Mouse (Mus musculus) bone marrow, adult 2 months (tissue): ENCODE measurements around the gene Pla2g16. TPM values are rescaled to one million over a fixed set of nuclear protein-coding genes. Genes with fewer than 3 reads are reported as not detected.

ENCODE experiments used
- H3K27ac ChIP-seq: fragments of 200-500 bp; 2 replicates; pipeline ENCODE4 v1.5.1; 2012; ENCODE audit warnings: low read depth, mild to moderate bottlenecking, control low read depth, inconsistent platforms, low read length; ENCODE audit not compliant: control insufficient read depth, poor library complexity, insufficient read depth
- H3K4me1 ChIP-seq: fragments of 200-500 bp; 2 replicates; pipeline ENCODE4 v1.6.1; 2011; ENCODE audit warnings: low read length; ENCODE audit not compliant: control insufficient read depth, insufficient read depth
- H3K4me3 ChIP-seq: fragments of 200-500 bp; replicated peaks from 2 replicates; pipeline ENCODE3; 2011; ENCODE audit warnings: mild to moderate bottlenecking, low read depth, low read length, control low read depth; ENCODE audit not compliant: control insufficient read depth
- CTCF ChIP-seq: fragments of 200-500 bp; IDR thresholded peaks from 2 replicates; pipeline ENCODE4 v1.5.1; 2011; ENCODE audit warnings: low read length, control low read depth; ENCODE audit not compliant: control insufficient read depth, insufficient read depth
- POLR2A ChIP-seq: fragments of 200-500 bp; IDR thresholded peaks from 2 replicates; pipeline ENCODE4 v1.6.1; 2011; ENCODE audit warnings: low read depth, mild to moderate bottlenecking, control low read depth, low read length, borderline replicate concordance; ENCODE audit not compliant: control insufficient read depth
- WGBS: fragments of 180-500 bp; shearing (Covaris S2); methylation state at CpG from one replicate; pipeline ENCODE4 v1.1.7; 2018; 5-methylcytosine and 5-hydroxymethylcytosine counted together
- polyA plus RNA-seq: library from polyadenylated mRNA; stranded (reverse); fragments of >200 nt; gene quantifications from 2 replicates; pipeline ENCODE4 v1.2.4, GENCODE M21; 2011; ENCODE audit warnings: low replicate concordance; ENCODE audit not compliant: missing spikeins, insufficient read depth, insufficient read length

Gene Pla2g16
- polyA plus RNA-seq, 1 experiment, result 23.4 TPM

- 86% methylated on average over 1 of the region's 1 CpGs for WGBS
- H3K27ac ChIP-seq, result no peak overlapping the region
- no peak overlapping the region for H3K4me3 ChIP-seq
- TF ChIP-seq CTCF (no peak), POLR2A (no peak)
- H3K4me1 ChIP-seq, result no peaks in the 10 kb centered on the region; the same call in 1 of the 2 replicates
These were observed 18.9 kb downstream of the Pla2g16 start for GRCm38 (mm10) chr19:7576180-7576579.

DNA sequence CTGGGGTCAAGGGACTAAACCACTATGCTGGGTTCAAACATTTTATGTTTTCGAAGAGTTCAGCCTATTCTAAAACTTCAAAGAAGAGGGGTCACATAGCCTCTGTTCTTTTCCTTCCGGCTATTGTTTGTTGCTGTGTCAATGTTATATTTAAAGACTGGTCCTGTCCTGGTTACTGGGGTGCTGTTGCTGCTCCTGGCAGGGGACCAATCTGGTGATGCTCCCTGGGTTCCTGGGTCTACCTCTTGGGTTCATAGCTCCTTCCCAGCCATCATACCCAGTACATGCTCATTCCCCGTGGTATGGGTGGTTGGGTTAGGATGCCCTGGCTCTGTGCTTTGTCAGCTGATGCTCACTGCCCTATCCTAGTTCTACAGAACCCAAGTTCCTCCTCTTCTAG is 20.5 kb downstream of the Pla2g16 start:
- H3K4me3 ChIP-seq, result no peak overlapping the region

GRCm38 (mm10) chr19:7581042-7581441 is 23.8 kb downstream of the Pla2g16 start:
- TF ChIP-seq POLR2A (no peak), CTCF (no peak)
- WGBS, result 19% methylated on average over 5 of the region's 5 CpGs
- Histone ChIP-seq H3K27ac (no peak overlapping the region), H3K4me3 (no peak overlapping the region), H3K4me1 (no peaks in the 10 kb centered on the region; the same call in 1 of the 2 replicates)

More for the DNA sequence above, 20.5 kb downstream of the Pla2g16 start:
- WGBS, result 85% methylated on average over 3 of the region's 3 CpGs
- H3K27ac ChIP-seq, result no peak overlapping the region
- no peaks in the 10 kb centered on the region; the same call in 1 of the 2 replicates for H3K4me1 ChIP-seq
- TF ChIP-seq CTCF (no peak), POLR2A (no peak)

- no peak overlapping the region for H3K27ac ChIP-seq
- 68% methylated on average over 7 of the region's 7 CpGs for WGBS
- H3K4me1 ChIP-seq, result no peaks in the 10 kb centered on the region; the same call in 1 of the 2 replicates
- H3K4me3 ChIP-seq, result no peak overlapping the region
- TF ChIP-seq CTCF (no peak), POLR2A (no peak)
These were observed 25.8 kb downstream of the Pla2g16 start for GRCm38 (mm10) chr19:7583101-7583500.

DNA sequence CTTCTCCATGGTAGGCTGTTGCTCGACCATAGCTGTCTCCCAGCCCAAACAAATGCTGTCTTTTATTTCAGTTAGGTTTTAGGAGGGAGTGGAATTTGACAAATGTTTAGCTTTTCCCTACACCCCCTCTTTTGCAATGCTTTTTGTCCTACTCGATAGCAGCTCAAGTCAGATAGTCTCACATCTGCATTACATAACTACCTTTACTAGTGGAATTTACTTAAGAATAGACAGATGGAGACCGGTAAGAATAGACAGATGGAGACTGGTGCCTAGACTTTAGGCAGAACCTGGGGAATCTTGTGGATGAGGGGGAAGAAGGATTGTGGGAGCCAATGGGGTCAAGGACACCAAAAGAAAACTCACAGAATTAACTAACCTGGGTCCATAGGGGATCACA is 26.3 kb downstream of the Pla2g16 start:
- Histone ChIP-seq H3K4me1 (no peaks in the 10 kb centered on the region; the same call in 1 of the 2 replicates), H3K27ac (no peak overlapping the region), H3K4me3 (no peak overlapping the region)
- TF ChIP-seq CTCF (no peak), POLR2A (no peak)
- 88% methylated on average over 3 of the region's 3 CpGs for WGBS

DNA sequence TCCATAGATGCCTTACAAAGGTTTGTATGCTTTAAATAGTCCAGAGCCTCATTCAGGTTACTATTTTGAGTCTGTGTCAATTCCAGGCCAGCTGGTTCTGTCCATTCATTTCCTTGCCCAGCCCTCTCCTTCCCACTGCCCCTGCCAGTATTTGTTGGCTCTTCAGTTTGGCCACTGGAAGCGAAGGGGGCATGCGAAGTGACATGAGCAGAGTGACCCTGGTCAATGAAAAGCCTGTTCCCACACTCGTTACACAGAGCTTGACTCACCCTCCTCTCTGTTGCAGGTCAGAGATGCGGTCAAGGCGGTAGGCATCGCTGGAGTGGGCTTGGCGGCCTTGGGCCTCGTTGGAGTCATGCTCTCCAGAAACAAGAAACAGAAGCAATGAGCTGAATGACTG is 28.0 kb downstream of the Pla2g16 start:
- Histone ChIP-seq H3K4me3 (no peak overlapping the region), H3K4me1 (no peaks in the 10 kb centered on the region; the same call in 1 of the 2 replicates), H3K27ac (no peak overlapping the region)
- WGBS, result 92% methylated on average over 8 of the region's 8 CpGs
- TF ChIP-seq CTCF (no peak), POLR2A (no peak)

DNA sequence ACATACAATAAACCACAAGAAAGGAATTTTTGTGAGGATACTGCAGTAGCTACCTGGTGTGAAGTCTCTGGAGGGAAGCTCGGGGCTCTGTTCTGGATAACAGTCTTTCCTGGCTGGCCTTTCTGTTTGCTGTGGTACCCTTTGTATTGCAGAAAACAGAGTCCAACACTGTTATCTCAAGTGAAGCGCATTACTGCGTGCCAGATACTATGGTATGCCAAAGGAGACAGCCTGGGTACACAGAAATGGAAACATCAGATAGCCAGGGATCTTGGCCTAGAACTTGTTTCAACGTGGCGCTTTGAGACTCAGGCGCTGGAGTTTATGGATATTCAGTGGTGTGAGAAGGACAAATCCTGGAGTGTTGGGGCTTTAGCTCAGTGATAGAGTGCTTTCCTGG is 28.5 kb downstream of the Pla2g16 start:
- WGBS, result 94% methylated on average over 6 of the region's 6 CpGs
- no peak overlapping the region for H3K27ac ChIP-seq
- H3K4me3 ChIP-seq, result no peak overlapping the region
- TF ChIP-seq POLR2A (no peak), CTCF (no peak)
- no peaks in the 10 kb centered on the region for H3K4me1 ChIP-seq

DNA sequence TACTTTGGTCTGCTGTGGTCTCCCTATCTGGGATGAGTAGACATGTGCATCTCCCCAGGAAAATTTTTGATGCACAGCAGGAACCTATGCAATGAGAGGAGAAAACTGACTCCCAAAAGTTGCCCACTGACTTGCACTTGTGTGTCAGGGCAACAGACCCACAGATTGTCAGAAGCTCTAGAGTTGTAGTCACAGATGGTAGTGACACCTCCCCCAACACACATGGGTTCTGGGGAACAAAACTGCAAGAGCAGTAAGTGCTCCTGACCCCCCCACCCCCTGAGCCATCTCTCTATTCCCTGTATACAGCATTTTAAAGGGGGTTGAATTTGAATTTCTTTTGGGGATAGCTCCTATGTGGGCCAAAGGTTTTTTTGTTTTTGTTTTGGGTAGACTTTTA is 33.5 kb downstream of the Pla2g16 start:
- Histone ChIP-seq H3K4me1 (no peaks in the 10 kb centered on the region), H3K4me3 (no peak overlapping the region), H3K27ac (no peak overlapping the region)
- TF ChIP-seq CTCF, result no peak
- no peak for TF ChIP-seq POLR2A

DNA sequence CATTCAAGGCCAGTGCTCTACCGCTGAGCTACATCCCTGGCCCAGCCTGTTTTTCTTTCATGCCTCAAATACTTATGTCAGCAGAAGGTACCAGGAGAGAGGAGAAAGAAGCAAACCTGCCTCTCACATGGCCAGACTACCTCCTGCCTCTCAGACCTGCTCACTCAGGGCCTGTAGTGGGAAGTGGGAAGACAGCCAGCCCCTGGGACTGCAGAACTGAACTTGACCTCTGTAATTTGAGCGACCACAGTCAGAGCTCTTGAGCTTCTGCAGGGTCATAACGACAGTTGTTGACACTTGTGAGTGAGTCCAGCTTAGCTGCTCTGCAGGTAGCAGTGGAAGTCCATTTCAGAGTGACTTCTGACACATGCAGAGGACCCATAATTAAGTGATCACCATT is 34.8 kb downstream of the Pla2g16 start:
- Histone ChIP-seq H3K4me1 (no peaks in the 10 kb centered on the region), H3K4me3 (no peak overlapping the region), H3K27ac (no peak overlapping the region)
- TF ChIP-seq POLR2A (no peak), CTCF (no peak)
- 63% methylated on average over 3 of the region's 3 CpGs for WGBS

DNA sequence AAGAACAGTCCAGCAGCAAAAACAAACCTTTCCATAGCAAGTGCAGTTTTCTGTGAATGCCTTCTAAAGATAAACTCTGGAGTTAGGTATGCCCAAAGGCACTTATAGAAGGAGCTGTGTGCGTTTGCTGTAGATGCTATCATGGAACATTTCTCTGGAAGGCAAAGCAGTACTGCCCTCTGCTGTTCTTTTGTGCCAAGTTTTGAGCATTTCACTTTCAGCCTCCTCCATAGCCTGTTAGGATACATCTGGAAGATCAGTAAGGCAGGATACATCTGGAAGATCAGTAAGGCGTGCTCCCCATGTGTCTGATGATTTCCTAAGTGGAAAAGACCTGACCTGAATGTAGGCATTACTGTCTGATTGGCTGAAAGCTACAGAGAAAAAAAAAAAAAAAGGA is 38.3 kb downstream of the Pla2g16 start:
- no peak overlapping the region for H3K4me3 ChIP-seq
- TF ChIP-seq POLR2A (no peak), CTCF (peak; percentile 30; the same call in 1 of the 2 replicates)
- H3K27ac ChIP-seq, result no peak overlapping the region
- WGBS, result 6% methylated on average over 2 of the region's 2 CpGs
- no peaks in the 10 kb centered on the region for H3K4me1 ChIP-seq
